Mouse (Mus musculus) ES-Bruce4 (cell line): ENCODE measurements around the gene Ankrd10. TPM values are rescaled to one million over a fixed set of nuclear protein-coding genes. Genes with fewer than 3 reads are reported as not detected.

ENCODE experiments used
- H3K27ac ChIP-seq: 2 replicates; pipeline ENCODE4 v1.5.1; 2012; ENCODE audit warnings: low read length, inconsistent platforms; ENCODE audit not compliant: insufficient read depth
- H3K27me3 ChIP-seq: 2 replicates; pipeline ENCODE4 v1.6.1; 2012; ENCODE audit warnings: mild to moderate bottlenecking, low read length, inconsistent platforms; ENCODE audit not compliant: control insufficient read depth, poor library complexity, insufficient read depth, severe bottlenecking
- H3K36me3 ChIP-seq: 2 replicates; pipeline ENCODE4 v1.6.1; 2012; ENCODE audit warnings: inconsistent platforms, mild to moderate bottlenecking, low read length, moderate library complexity; ENCODE audit not compliant: control insufficient read depth, poor library complexity, insufficient read depth, severe bottlenecking
- H3K4me1 ChIP-seq: one replicate; pipeline ENCODE4 v1.8.1; 2011; ENCODE audit warnings: low read length; ENCODE audit not compliant: control insufficient read depth, insufficient read depth
- H3K4me3 ChIP-seq: 2 replicates; pipeline ENCODE4 v1.5.1; 2011; ENCODE audit warnings: low read depth, mild to moderate bottlenecking, low read length
- H3K9ac ChIP-seq: 2 replicates; pipeline ENCODE4 v1.6.1; 2012; ENCODE audit warnings: low read depth, mild to moderate bottlenecking, inconsistent platforms; ENCODE audit not compliant: poor library complexity, severe bottlenecking
- H3K9me3 ChIP-seq: replicated peaks from 2 replicates; pipeline ENCODE4 v1.6.1; 2012; ENCODE audit warnings: mild to moderate bottlenecking, low read length, inconsistent platforms; ENCODE audit not compliant: control insufficient read depth, poor library complexity, insufficient read depth, severe bottlenecking
- CTCF ChIP-seq: IDR thresholded peaks from one replicate; pipeline ENCODE4 v1.8.1; 2011; ENCODE audit warnings: low read depth, low read length
- EP300 ChIP-seq: IDR thresholded peaks from 2 replicates; pipeline ENCODE4 v1.6.1; 2011; ENCODE audit warnings: low read depth, low read length; ENCODE audit not compliant: insufficient read depth
- POLR2A ChIP-seq: IDR thresholded peaks from one replicate; pipeline ENCODE4 v1.8.1; 2011; ENCODE audit warnings: low read length; ENCODE audit not compliant: insufficient read depth
- polyA plus RNA-seq: library from polyadenylated mRNA; stranded (reverse); fragments of >200 nt; gene quantifications from 2 replicates; pipeline ENCODE4 v1.2.4, GENCODE M21; 2011; ENCODE audit warnings: low read depth; ENCODE audit not compliant: missing spikeins, insufficient read depth, insufficient read length

Gene Ankrd10
- polyA plus RNA-seq, 1 experiment = 101 TPM

DNA sequence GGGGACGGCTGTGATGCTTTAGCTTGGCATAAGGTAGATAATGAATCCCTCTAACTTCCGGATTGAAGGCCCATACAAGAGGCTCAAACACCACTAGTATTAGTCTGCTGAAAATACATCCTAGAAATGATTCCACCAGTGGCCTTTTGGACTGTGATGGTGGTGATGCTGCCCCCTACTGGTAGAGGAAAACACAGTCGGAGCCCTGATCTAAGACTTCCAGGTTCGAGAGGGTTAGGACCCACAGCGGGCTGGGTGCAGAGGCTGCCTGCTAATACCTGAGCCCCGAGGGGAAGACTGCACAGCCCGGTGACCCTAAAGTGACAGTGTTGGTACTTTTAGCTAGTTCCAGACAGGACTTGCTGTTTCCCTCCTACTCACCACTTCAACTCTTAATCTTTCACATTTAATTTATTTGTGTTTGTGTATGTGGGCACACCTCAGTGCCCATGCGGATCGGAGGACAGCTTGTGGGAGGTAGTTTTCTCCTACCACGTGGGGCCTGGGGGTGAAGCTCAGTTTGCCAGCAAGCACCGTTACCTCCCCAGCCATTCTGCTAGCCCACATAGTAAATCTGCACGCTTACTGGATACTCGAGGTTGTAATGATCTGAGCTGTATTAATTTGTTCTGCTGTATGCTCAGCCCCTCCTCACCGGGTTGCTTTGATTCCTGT, 33.4 kb downstream of the Ankrd10 start:
- peak; percentile 70 for TF ChIP-seq CTCF
- TF ChIP-seq POLR2A = no peak
- Histone ChIP-seq H3K9ac (no peak overlapping the region), H3K27ac (no peak overlapping the region), H3K9me3 (peaks cover 18% of the 10 kb centered on the region), H3K4me1 (no peaks in the 10 kb centered on the region), H3K36me3 (no peaks in the 10 kb centered on the region), H3K27me3 (no peaks in the 10 kb centered on the region), H3K4me3 (no peak overlapping the region)

- no peak overlapping the region for H3K9ac ChIP-seq
- H3K4me3 ChIP-seq = no peak overlapping the region
- H3K36me3 ChIP-seq = no peaks in the 10 kb centered on the region
- no peaks in the 10 kb centered on the region for H3K4me1 ChIP-seq
- peaks cover 7% of the 10 kb centered on the region for H3K9me3 ChIP-seq
- H3K27ac ChIP-seq = no peak overlapping the region
- no peak for TF ChIP-seq EP300
- TF ChIP-seq POLR2A = no peak
- no peak for TF ChIP-seq CTCF
- H3K27me3 ChIP-seq = no peaks in the 10 kb centered on the region
Observed at GRCm38 (mm10) chr8:11600301-11600951, 35.1 kb downstream of the Ankrd10 start.

DNA sequence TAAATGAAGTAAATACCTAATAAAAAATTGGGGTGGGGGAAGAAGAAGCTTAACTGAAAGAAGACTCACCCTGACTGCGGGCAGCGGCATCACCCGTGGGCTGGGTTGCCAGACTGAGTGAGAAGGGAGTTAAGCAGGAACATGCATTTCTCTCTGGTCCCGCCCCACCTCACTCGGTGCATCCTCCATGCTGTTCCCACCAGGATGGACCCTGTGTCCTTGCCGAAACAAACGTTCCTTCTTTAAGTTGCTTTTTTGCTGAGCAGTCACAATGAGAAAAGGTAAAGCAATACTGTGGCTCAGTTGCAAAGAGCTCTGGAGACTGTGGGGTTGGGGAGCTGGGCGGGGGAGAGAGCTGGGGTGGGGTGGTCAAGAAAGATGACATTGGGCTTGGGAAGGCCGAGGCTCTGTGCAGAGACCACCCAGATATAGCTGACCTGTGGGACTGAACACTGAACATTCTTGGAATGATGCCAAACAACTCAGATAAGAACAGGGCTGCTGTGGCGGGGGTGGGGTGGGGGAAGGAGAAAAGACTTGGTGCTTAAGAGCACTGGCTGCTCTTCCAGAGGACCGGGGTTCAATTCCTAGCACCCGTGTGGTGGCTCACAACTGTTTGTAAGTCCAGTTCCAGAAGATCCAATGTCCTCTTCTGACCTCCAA, 42.2 kb downstream of the Ankrd10 start:
- H3K4me1 ChIP-seq = no peaks in the 10 kb centered on the region
- no peak overlapping the region for H3K9ac ChIP-seq
- no peak for TF ChIP-seq CTCF
- TF ChIP-seq POLR2A = no peak
- TF ChIP-seq EP300 = no peak
- H3K4me3 ChIP-seq = no peak overlapping the region
- no peaks in the 10 kb centered on the region for H3K36me3 ChIP-seq
- no peak overlapping the region for H3K27ac ChIP-seq
- no peaks in the 10 kb centered on the region for H3K27me3 ChIP-seq
- H3K9me3 ChIP-seq = no peaks in the 10 kb centered on the region

GRCm38 (mm10) chr8:11592296-11592695, 43.3 kb downstream of the Ankrd10 start:
- H3K27me3 ChIP-seq = no peaks in the 10 kb centered on the region
- TF ChIP-seq POLR2A (no peak), EP300 (no peak), CTCF (no peak)
- H3K9me3 ChIP-seq = no peaks in the 10 kb centered on the region
- H3K36me3 ChIP-seq = no peaks in the 10 kb centered on the region
- H3K27ac ChIP-seq = no peak overlapping the region
- no peaks in the 10 kb centered on the region for H3K4me1 ChIP-seq
- H3K4me3 ChIP-seq = no peak overlapping the region
- no peak overlapping the region for H3K9ac ChIP-seq

DNA sequence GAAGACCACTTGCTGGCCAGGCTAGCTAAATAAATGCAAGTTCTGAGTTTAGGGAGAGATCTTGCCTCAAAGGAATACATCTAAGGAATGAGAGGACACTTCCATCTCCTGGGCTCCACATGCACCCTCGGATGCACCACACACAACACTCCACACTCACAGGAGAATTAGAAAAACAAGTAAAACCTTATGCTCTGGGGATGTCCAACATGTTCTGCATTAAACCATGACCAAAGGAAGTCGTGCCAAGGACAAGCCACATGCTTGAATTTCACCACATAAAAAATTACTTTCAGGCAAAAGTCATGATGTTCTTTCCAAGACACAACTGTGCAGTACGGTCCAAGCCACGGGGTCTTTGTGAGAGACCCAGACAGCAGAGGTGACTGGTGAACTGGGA, 43.7 kb downstream of the Ankrd10 start:
- no peaks in the 10 kb centered on the region for H3K4me1 ChIP-seq
- TF ChIP-seq CTCF (no peak), POLR2A (no peak), EP300 (no peak)

DNA sequence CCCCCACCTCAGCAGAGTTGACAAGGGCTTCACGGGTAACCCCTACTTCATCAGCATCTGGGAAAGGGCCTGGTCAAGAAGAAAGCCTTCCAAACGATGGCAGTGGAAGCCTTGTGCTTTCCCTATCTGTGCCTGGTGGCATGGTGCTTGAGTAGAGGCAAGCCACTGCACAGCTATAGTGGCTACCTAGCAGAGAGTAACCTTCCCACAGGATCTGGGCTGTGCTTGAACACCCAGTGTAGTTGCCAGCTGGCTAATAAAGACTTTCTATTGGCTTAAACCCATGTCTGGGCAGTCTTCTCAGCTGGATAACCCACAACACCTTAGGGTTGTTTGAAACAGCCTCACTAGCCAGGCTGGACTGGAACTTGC, 49.2 kb downstream of the Ankrd10 start:
- H3K36me3 ChIP-seq = no peaks in the 10 kb centered on the region
- TF ChIP-seq CTCF = no peak
- no peak for TF ChIP-seq POLR2A
- no peak for TF ChIP-seq EP300

More for the DNA sequence above, 43.7 kb downstream of the Ankrd10 start:
- Histone ChIP-seq H3K9me3 (no peaks in the 10 kb centered on the region), H3K4me3 (no peak overlapping the region), H3K36me3 (no peaks in the 10 kb centered on the region), H3K27ac (no peak overlapping the region), H3K27me3 (no peaks in the 10 kb centered on the region), H3K9ac (no peak overlapping the region)

More for the DNA sequence above, 49.2 kb downstream of the Ankrd10 start:
- Histone ChIP-seq H3K4me1 (no peaks in the 10 kb centered on the region), H3K27me3 (no peaks in the 10 kb centered on the region), H3K9ac (no peak overlapping the region), H3K9me3 (no peaks in the 10 kb centered on the region), H3K27ac (no peak overlapping the region), H3K4me3 (no peak overlapping the region)
